Mouse (Mus musculus) brain, embryonic 14.5 days (tissue): ENCODE data around the gene Hoxa3.

Source experiments
- CTCF ChIP-seq: fragments of 200-500 bp; IDR thresholded peaks from 2 replicates; pipeline ENCODE4 v1.5.1; 2012; ENCODE audit warnings: inconsistent platforms, mild to moderate bottlenecking, moderate library complexity, borderline replicate concordance; ENCODE audit not compliant: insufficient read depth, insufficient read length; ENCODE audit errors: extremely low read depth
- POLR2A ChIP-seq: fragments of 200-500 bp; IDR thresholded peaks from 2 replicates; pipeline ENCODE4 v1.6.1; 2012; ENCODE audit warnings: mild to moderate bottlenecking, inconsistent platforms, borderline replicate concordance; ENCODE audit not compliant: poor library complexity, insufficient read depth, insufficient read length, severe bottlenecking; ENCODE audit errors: extremely low read depth

DNA sequence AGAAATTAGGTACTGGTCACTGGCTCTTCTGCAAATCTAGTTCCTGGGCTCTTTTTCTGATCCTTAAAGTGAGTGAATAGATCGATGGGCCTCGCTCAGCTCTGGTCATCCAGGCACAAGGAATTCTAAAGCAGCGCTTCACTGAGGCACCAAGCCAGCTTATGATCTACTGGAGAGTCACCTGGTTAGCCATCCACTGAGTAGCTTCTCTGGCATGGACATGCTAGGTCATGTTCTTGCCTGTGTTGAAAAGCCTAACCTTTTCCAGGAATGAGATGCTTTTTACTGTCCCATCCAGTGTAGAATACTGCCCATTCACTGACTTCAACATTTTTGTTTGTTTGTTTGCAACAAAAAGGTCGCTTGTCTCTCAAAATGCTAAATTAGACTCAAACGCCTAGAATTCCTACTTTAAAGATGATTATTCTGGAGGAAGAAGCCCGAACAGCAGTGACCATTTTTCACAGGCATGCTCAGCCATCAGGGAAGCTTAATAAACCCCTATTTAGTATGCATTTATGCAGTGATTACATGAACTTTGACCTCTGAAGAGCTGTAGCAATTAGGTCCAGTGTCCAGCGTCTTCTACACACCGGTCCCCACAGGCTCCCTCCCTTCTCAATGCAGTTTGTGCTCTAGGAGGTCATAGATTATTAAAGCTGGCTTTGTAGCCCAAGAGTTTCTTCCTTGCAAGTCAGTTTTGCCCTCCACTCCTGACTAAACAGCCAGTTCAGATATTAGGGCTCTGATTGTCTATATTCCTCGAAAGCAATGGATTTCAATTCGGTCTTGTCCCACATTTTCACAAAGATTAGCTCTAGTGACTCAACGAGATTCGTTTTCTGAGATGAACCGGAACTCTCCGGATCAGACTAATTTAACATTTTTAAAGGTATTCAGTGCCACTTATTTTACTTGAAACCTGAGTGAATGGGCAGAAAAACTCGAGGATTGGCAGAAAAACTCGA lies 60.6 kb downstream of the Hoxa3 start:
- TF ChIP-seq POLR2A: no peak
- no peak for TF ChIP-seq CTCF
